In the genomic region with DNA sequence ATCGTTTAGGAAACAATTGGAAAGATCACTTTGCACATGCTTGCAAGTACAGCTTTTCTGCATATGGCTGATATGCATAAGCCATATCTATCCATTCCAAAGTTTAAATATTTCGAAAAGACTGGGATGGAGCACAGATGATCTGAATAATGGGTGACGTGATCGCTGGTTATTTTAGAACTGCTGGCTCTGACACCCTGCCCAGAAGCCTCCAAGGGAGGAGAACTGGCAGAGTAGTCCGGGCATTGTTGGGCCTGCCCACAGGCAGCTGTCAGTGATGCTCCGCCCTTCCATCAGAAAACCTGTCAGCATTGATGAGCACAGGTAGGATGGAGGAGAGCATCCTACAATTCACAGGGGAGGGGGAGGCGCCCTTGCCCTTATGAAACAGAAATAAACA, we compare ENCODE assay signal across 17 mouse cellular contexts. TPM values are rescaled to one million over a fixed set of nuclear protein-coding genes. Genes with fewer than 3 reads are reported as not detected.
DNase-seq lines count a peak whose midpoint lies in the region; ATAC-seq and TF ChIP-seq lines count a peak whose summit lies in the region.
"Had no signal": no experiment of that assay in that cellular context is flagged by ENCODE, and none has a peak within 500 bp of the region (broad histone marks: within the 10 kb centered on the region; RNA-seq: fewer than 3 reads in every experiment).

No protein-coding gene starts in this region.

- intact Hi-C loops in left cerebral cortex, adult 2 months (cut with DNase I) = no loop called here
- intact Hi-C loops in left cerebral cortex, postnatal 4 days (cut with DNase I) = no loop called here
- intact Hi-C loops in left cerebral cortex, postnatal 25 days (cut with DNase I) = no loop called here

- TF ChIP-seq CTCF in left cerebral cortex, adult 2 months (IDR thresholded peaks at IDR 0.05) = no peak

- no peak for ATAC-seq in megakaryocyte-erythroid progenitor cell, adult 5-6 weeks (replicated peaks; ENCODE audit: low FRiP score, low TSS enrichment, poor library complexity, severe bottlenecking)
- ATAC-seq: activated CD4-positive, CD25-positive, alpha-beta regulatory T cell, adult 4 months; midbrain, embryonic 13.5 days had no signal

- H3K4me3 ChIP-seq in left cerebral cortex, adult 2 months = no peak overlapping the region
- H3K4me3 ChIP-seq: embryonic facial prominence, embryonic 15.5 days; forebrain, embryonic 12.5 days; midbrain, embryonic 13.5 days had no signal

- peak overlapping the region; percentile 2; the same call in 1 of the 2 replicates for H3K27ac ChIP-seq in left cerebral cortex, adult 2 months
- H3K27ac ChIP-seq: embryonic facial prominence, embryonic 15.5 days; forebrain, embryonic 12.5 days; macrophage; midbrain, embryonic 13.5 days had no signal

- peak; percentile 44 to 55 for DNase-seq in frontal cortex, postnatal 36 days (ENCODE audit: low spot score in 2 of 2)
- DNase-seq in frontal cortex, postnatal 10 days (ENCODE audit: low spot score in 2 of 2) = no peak
- DNase-seq in left cerebral cortex, adult 2 months (ENCODE audit: extremely low spot score in 1 of 2, low spot score in 2 of 2) = peak; percentile 16 to 40
- DNase-seq in left cerebral cortex, postnatal 4 days = no peak
- peak; percentile 20 to 84 for DNase-seq in left cerebral cortex, postnatal 25 days (ENCODE audit: low spot score in 2 of 2)
- DNase-seq in lung, postnatal 14 days = no peak
- DNase-seq: adrenal gland, postnatal 25 days; cerebellum, adult 9-10 months; gastrocnemius, postnatal 10 days; lung, adult 18-20 months had no signal

RNA-seq across cellular contexts. Expression of a gene that starts 41.1 kb away (rescaled TPM):
- 1 to 10 TPM in 1 of 2 experiments, under 1 TPM in 1; 0.68 to 1.3 TPM for total RNA-seq in left cerebral cortex, adult 2 months (2021)
- total RNA-seq in left cerebral cortex, postnatal 4 days (2021) = 1 to 10 TPM; 1.4 TPM
- under 1 TPM; 0.57 to 0.64 TPM for total RNA-seq in left cerebral cortex, postnatal 25 days (2021)
- total RNA-seq in megakaryocyte-erythroid progenitor cell, adult 5-6 weeks (2014; fragmentation: Nextera tagmentation) = not detected in 2 replicates
- not detected in 2 replicates for total RNA-seq in megakaryocyte-erythroid progenitor cell, adult 5-6 weeks (2017)
- total RNA-seq: hematopoietic stem cell, adult 5-6 weeks had no signal

Comparison
In these comparisons a context has a peak if more than half of its experiments do, and no peak if none do; other contexts are left out.
1. DNase-seq: peak in frontal cortex, postnatal 36 days (2 of 2), left cerebral cortex, adult 2 months (2 of 2) and left cerebral cortex, postnatal 25 days (2 of 2); none in frontal cortex, postnatal 10 days (0 of 2), left cerebral cortex, postnatal 4 days (single experiment) and lung, postnatal 14 days (single experiment).